Mouse (Mus musculus) hindbrain, embryonic 13.5 days (tissue): ENCODE results near the gene Olfr1392. TPM values are rescaled to one million over a fixed set of nuclear protein-coding genes. Genes with fewer than 3 reads are reported as not detected.
"Not testable (repeated sequence)": the region's sequence is repeated elsewhere in the genome, so short reads cannot be mapped to it uniquely, and the experiment has no call there.

Experiments
- ATAC-seq: fragments of 200-750 bp; cut with Nextera tagmentation; 2 replicates; pipeline ENCODE4 v1.8.0; 2017; ENCODE audit warnings: moderate TSS enrichment; ENCODE audit not compliant: low FRiP score
- H3K27ac ChIP-seq: fragments of 300-500 bp; sonication (generic); 2 replicates; pipeline ENCODE4 v1.5.1; 2015; ENCODE audit warnings: inconsistent platforms, mild to moderate bottlenecking, moderate library complexity
- H3K27me3 ChIP-seq: fragments of 300-500 bp; sonication (generic); 2 replicates; pipeline ENCODE4 v1.6.1; 2015; ENCODE audit warnings: mild to moderate bottlenecking, inconsistent platforms
- H3K36me3 ChIP-seq: fragments of 300-500 bp; sonication (generic); 2 replicates; pipeline ENCODE4 v1.6.1; 2015; ENCODE audit warnings: mild to moderate bottlenecking, inconsistent platforms
- H3K4me1 ChIP-seq: fragments of 300-500 bp; sonication (generic); replicated peaks from 2 replicates; pipeline ENCODE4 v1.6.1; 2015; ENCODE audit warnings: inconsistent platforms
- H3K4me2 ChIP-seq: fragments of 300-500 bp; sonication (generic); 2 replicates; pipeline ENCODE4 v1.6.1; 2015; ENCODE audit warnings: inconsistent platforms, mild to moderate bottlenecking, moderate library complexity
- H3K4me3 ChIP-seq: fragments of 300-500 bp; sonication (generic); 2 replicates; pipeline ENCODE4 v1.5.1; 2015; ENCODE audit warnings: mild to moderate bottlenecking, inconsistent platforms
- H3K9ac ChIP-seq: fragments of 300-500 bp; sonication (generic); 2 replicates; pipeline ENCODE4 v1.6.1; 2015; ENCODE audit warnings: mild to moderate bottlenecking, inconsistent platforms
- H3K9me3 ChIP-seq: fragments of 300-500 bp; sonication (generic); 2 replicates; pipeline ENCODE4 v1.6.1; 2016; ENCODE audit warnings: inconsistent platforms
- WGBS: fragments of 180-500 bp; shearing (Covaris S2); methylation state at CpG from one replicate; pipeline ENCODE4 v1.1.7; 2015; 5-methylcytosine and 5-hydroxymethylcytosine counted together
- polyA plus RNA-seq: library from polyadenylated mRNA; unstranded; fragments of >200 nt; fragmentation: Nextera tagmentation; extraction: Ambion mirVana; gene quantifications from 2 replicates; pipeline ENCODE4 v1.2.1, GENCODE M21; 2015

The Olfr1392 gene
- polyA plus RNA-seq, 1 experiment from 2014 or later: not detected

DNA sequence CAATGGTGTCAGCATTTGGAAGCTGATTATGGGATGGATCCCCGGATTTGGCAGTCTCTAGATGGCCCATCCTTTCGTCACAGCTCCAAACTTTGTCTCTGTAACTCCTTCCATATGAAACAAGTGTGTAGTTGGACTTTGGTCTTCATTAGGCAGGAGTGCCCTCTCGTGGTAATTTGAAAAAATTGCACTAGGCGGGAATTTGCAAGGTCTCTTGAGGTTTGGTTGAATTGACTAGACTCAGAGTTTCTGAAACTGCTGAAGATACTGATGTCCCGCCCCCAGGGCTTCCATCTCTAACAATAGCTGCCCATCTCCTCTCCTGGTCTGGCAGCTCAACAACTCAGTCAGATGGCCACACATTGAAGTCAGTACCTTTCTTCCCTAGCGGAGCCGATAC, 13.7 kb upstream of the Olfr1392 start:
- H3K27me3 ChIP-seq: no peaks in the 10 kb centered on the region
- H3K9me3 ChIP-seq: no peaks in the 10 kb centered on the region
- 31% methylated on average over 7 of the region's 7 CpGs for WGBS
- H3K27ac ChIP-seq: no peak overlapping the region
- ATAC-seq: no peak
- no peak overlapping the region for H3K4me2 ChIP-seq
- H3K9ac ChIP-seq: no peak overlapping the region
- H3K4me3 ChIP-seq: no peak overlapping the region
- 0 out of 2 replicates have a peak, but pooled peaks cover 4% of the 10 kb centered on the region for H3K36me3 ChIP-seq
- H3K4me1 ChIP-seq: peaks cover 9% of the 10 kb centered on the region

DNA sequence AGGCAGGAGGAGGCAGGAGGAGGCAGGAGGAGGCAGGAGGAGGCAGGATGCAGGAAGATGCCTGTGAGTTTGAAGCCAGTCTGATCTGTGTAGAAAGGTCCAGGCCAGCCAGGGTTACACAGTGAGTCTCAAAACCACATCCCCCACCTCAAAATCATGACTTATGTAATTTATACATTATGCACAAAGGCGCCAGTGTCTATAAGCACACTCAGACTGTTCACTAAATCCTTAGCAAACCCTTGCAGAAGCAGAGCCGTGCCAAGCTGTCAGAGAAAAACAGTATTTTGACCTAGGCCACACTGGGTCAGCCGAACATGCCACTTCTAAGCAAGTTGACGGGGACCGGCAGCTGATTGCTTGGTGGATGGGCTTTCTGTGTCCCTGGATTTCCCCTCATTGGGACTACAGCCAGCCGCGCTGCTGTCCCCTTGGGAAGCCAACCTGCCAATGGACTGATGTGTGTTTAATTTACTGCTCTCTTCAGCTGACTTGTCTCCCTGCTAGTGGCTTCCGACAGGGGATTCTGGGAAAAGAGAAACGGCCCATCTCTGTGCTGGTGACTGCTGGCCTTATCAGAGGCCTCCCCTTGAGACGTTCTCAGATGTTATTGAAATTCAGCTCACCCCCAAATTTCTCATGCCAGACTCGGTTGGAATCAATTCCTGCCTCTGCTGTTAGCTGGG, 11.1 kb upstream of the Olfr1392 start:
- Histone ChIP-seq H3K9ac (peak overlapping the region; percentile 49), H3K27ac (peak overlapping the region; percentile 35; the same call in 1 of the 2 replicates)
- WGBS: 53% methylated on average over 11 of the region's 11 CpGs

DNA sequence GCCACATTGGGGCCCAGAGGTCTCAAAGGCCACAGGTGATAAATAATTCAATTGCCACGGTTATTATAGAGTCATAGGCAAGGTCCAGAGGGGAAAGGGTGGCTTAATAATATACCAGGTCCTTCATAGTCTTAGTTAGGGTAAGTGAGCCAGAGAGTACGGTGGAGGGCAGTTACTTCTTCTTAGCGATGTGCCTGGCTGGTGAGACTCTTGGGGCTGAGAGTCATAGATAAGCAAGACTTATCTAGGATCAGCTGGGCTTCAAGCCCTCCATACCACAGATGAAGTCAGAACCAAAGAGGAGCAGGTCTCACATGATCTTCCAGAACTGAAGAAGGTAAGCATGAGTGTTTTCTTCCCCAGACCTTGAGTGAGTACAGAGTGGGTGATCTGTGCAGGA, 6.9 kb upstream of the Olfr1392 start, which contains the start of gene Olfr1393:
Olfr1393 (plus strand) TSS at position 83 of the 400 bp plus-strand sequence.
- Histone ChIP-seq H3K27me3 (no peaks in the 10 kb centered on the region), H3K4me1 (peaks cover 9% of the 10 kb centered on the region), H3K9ac (no peak within 1 kb of the TSS), H3K4me2 (no peak within 1 kb of the TSS), H3K27ac (no peak within 1 kb of the TSS), H3K36me3 (no peaks in the 10 kb centered on the region), H3K9me3 (no peaks in the 10 kb centered on the region), H3K4me3 (no peak within 1 kb of the TSS)
- ATAC-seq: no peak
- WGBS: 90% methylated on average over 3 of the region's 3 CpGs

More for the DNA sequence above, 11.1 kb upstream of the Olfr1392 start:
- peak; percentile 65 for ATAC-seq
- H3K4me3 ChIP-seq: no peak overlapping the region
- H3K36me3 ChIP-seq: no peaks in the 10 kb centered on the region
- no peaks in the 10 kb centered on the region for H3K9me3 ChIP-seq
- peaks cover 9% of the 10 kb centered on the region for H3K4me1 ChIP-seq
- no peak overlapping the region for H3K4me2 ChIP-seq
- H3K27me3 ChIP-seq: no peaks in the 10 kb centered on the region

DNA sequence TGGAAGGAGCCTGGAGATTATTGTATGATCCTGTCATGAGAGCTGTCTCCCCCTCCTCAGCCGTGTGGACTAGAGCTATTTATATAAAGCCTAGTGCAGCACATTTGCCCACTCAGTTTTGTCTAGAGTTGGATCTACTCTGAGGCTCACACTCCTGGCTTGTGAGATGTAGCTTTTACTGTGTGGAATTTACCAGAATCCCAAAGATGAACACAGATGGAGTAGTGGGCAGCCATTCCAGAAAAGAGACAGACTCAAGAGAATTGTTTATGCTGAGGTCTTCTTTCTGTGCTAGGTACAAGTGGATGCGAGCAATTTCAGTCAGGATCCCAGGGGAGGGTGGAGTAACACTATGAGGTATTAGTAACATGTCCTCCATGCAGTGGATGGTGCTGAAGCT, 2.2 kb downstream of the Olfr1392 start:
- H3K9ac ChIP-seq: no peak overlapping the region
- no peaks in the 10 kb centered on the region for H3K36me3 ChIP-seq
- H3K4me3 ChIP-seq: no peak overlapping the region
- no peaks in the 10 kb centered on the region for H3K4me1 ChIP-seq
- H3K4me2 ChIP-seq: no peak overlapping the region
- no peak for ATAC-seq
- WGBS: 85% methylated on average over 2 of the region's 2 CpGs
- H3K27me3 ChIP-seq: no peaks in the 10 kb centered on the region
- H3K27ac ChIP-seq: no peak overlapping the region
- H3K9me3 ChIP-seq: no peaks in the 10 kb centered on the region

DNA sequence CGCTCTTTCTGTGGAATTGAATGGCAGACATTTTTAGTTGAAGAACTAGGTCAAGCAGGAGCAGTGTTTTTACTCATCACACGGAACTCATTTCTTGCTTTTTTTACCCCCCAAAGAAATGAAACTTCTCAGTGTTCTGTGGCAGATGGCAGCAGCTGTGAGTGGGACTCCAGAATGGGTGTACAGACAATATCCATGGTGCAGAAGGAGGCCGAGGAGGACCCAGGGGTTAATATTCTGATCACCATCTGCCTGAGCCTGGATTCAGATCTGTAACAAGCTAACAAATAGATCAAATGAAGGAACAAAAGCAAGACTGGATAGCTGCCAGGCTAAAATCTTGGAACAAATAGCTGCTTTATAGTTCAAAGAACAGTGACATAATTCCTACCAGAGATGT, 7.7 kb downstream of the Olfr1392 start:
- H3K27me3 ChIP-seq: no peaks in the 10 kb centered on the region
- no peak overlapping the region for H3K27ac ChIP-seq
- 57% methylated on average over 3 of the region's 3 CpGs for WGBS
- no peak for ATAC-seq
- H3K9me3 ChIP-seq: no peaks in the 10 kb centered on the region
- no peak overlapping the region for H3K4me2 ChIP-seq
- no peaks in the 10 kb centered on the region for H3K4me1 ChIP-seq
- H3K4me3 ChIP-seq: no peak overlapping the region
- no peaks in the 10 kb centered on the region for H3K36me3 ChIP-seq
- H3K9ac ChIP-seq: no peak overlapping the region

DNA sequence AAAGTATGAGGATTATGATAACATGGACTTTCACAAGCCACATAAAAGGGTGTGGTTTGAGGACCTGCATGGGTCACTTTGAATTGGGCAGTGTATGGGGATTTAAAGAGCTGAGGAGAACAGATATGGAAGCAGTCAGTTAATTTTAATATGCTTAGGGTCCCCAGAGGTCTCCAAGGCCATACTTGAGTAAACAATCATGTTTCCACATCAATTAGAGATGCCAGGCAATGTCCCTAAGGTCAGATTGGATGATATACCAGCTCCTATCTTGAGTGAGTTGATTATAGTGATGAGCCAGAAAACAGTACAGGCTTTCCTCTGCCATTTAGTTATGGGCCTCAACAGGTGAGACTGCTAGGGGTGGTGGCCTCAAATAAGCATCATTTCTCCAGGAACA, 19.4 kb downstream of the Olfr1392 start, which contains the start of gene Olfr10:
Olfr10 (plus strand) TSS at position 301 of the 400 bp plus-strand sequence.
- Histone ChIP-seq H3K4me2 (no peak within 1 kb of the TSS), H3K9ac (no peak within 1 kb of the TSS), H3K27me3 (no peaks in the 10 kb centered on the region), H3K4me3 (no peak within 1 kb of the TSS), H3K27ac (no peak within 1 kb of the TSS), H3K4me1 (no peaks in the 10 kb centered on the region), H3K36me3 (no peaks in the 10 kb centered on the region), H3K9me3 (no peaks in the 10 kb centered on the region)
- no peak for ATAC-seq

DNA sequence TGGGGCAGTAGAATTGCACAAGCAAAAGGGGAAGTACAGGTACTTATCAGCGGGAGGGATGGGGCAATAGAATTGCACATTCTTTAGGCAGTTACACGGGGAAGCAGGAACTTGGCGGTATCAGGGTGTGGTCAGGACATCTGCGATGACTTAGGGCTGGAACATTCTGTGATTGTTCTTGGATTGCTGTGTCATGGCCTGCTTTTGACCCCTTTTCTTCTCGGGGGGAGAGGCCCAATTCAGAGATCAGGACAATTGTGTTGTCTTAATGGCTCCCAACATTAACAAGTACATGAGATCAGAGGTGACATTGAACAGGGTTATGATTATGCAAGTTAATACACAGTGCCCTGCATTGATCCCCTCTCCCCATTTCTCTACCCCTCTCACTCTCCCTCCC, 23.5 kb downstream of the Olfr1392 start:
- not testable (repeated sequence) for H3K4me2 ChIP-seq, H3K27me3 ChIP-seq, H3K36me3 ChIP-seq, H3K4me3 ChIP-seq, H3K27ac ChIP-seq, H3K9ac ChIP-seq, H3K9me3 ChIP-seq, ATAC-seq, H3K4me1 ChIP-seq
- WGBS: 83% methylated on average over 5 of the region's 5 CpGs

DNA sequence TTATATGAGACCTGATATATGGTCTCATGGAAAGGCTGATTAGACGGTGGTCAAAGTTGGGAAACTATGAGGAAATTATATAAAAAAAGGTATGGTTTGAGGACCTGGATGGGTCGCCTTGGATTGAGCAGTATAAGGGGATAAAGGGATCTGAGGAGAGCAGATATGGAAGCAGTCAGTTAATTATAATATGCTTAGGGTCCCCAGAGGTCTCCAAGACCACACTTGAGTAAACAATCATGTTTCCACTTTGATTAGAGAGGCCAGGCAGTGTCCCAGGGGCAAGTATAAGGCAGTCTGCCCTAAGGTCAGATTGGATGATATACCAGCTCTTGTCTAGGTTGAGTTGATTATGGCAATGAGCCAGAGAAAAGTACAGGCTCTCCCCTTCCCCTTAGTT, 37.4 kb downstream of the Olfr1392 start, which contains the start of gene Olfr1391:
Olfr1391 (plus strand) TSS at position 301 of the 400 bp plus-strand sequence.
- no peak for ATAC-seq
- no peaks in the 10 kb centered on the region for H3K36me3 ChIP-seq

DNA sequence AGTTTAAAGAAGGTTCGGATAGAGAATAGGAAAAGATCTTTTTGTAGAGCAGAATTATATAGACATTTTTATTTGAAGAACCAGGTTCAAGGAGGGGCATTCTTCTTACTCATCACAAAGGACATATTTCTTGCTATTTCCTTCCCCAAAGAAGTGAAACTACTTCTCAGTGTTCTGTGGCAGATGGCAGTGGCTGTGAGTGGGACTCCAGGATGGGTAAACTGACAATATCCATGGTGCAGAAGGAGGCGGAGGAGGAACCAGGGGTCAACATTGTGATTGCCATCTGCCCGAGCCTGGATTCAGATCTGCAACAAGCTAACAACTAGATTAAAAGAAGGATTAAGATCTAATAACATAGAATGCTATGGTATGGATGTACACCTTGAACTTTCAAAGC, 41.6 kb downstream of the Olfr1392 start:
- Histone ChIP-seq H3K27me3 (no peaks in the 10 kb centered on the region), H3K4me3 (no peak overlapping the region), H3K9ac (no peak overlapping the region), H3K4me2 (no peak overlapping the region), H3K36me3 (no peaks in the 10 kb centered on the region), H3K27ac (no peak overlapping the region), H3K4me1 (no peaks in the 10 kb centered on the region), H3K9me3 (no peaks in the 10 kb centered on the region)
- WGBS: 93% methylated on average over 3 of the region's 3 CpGs
- ATAC-seq: no peak

More for the DNA sequence above, 37.4 kb downstream of the Olfr1392 start, which contains the start of gene Olfr1391:
- Histone ChIP-seq H3K4me3 (no peak within 1 kb of the TSS), H3K27ac (no peak within 1 kb of the TSS), H3K9ac (no peak within 1 kb of the TSS), H3K4me1 (no peaks in the 10 kb centered on the region), H3K4me2 (no peak within 1 kb of the TSS), H3K9me3 (no peaks in the 10 kb centered on the region), H3K27me3 (no peaks in the 10 kb centered on the region)
- WGBS: 84% methylated on average over 2 of the region's 2 CpGs

DNA sequence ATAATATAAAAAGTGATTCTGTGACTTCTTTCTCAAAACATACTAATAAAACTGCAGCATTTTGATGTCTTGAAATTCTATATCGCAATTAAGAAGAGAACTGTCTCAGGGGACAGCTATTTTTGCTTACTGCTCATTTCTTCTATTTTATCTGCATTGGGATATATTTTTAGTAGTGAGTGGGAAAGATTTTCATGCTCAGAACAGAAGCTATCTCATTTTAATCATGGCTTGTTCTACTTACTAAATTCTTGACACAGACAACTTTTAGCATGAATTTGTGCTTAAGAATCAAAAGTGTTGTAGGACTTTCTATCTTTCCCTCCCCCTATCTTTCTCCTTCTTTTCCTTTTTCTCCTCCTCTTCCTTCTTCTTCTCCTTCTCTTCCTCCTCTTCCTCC, 44.6 kb downstream of the Olfr1392 start:
- Histone ChIP-seq H3K27ac (no peak overlapping the region), H3K36me3 (no peaks in the 10 kb centered on the region), H3K9ac (no peak overlapping the region), H3K4me3 (no peak overlapping the region), H3K4me1 (no peaks in the 10 kb centered on the region), H3K9me3 (no peaks in the 10 kb centered on the region), H3K4me2 (no peak overlapping the region), H3K27me3 (no peaks in the 10 kb centered on the region)
- WGBS: 76% methylated on average over 1 of the region's 1 CpGs
- ATAC-seq: no peak

DNA sequence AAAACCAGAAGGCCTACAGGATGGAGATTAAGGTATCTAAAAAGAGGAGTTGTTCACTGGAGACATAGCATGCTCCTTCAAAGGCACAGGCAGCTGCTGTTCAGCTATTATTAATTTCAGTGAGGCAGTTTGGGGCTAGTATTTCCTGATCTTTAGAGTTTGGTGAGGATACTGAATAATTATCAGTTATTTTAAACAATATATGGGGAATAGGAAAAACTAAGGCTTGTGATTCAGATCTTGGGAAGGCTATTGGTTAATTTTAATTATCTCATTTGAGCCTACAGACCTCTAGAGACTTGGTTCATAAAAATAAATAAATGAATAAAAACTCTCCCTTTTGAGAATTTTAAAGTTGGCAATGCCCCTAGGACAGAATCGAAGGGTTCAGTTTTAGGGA, 49.8 kb downstream of the Olfr1392 start, which contains the start of gene Olfr1390:
Olfr1390 (plus strand) TSS at position 301 of the 400 bp plus-strand sequence.
- H3K9ac ChIP-seq: no peak within 1 kb of the TSS
- no peak within 1 kb of the TSS for H3K27ac ChIP-seq
- H3K9me3 ChIP-seq: no peaks in the 10 kb centered on the region
- no peak within 1 kb of the TSS for H3K4me3 ChIP-seq
- H3K4me2 ChIP-seq: no peak within 1 kb of the TSS
- no peak for ATAC-seq
- 84% methylated on average over 1 of the region's 1 CpGs for WGBS
- H3K36me3 ChIP-seq: no peaks in the 10 kb centered on the region
- no peaks in the 10 kb centered on the region for H3K4me1 ChIP-seq
- no peaks in the 10 kb centered on the region for H3K27me3 ChIP-seq

DNA sequence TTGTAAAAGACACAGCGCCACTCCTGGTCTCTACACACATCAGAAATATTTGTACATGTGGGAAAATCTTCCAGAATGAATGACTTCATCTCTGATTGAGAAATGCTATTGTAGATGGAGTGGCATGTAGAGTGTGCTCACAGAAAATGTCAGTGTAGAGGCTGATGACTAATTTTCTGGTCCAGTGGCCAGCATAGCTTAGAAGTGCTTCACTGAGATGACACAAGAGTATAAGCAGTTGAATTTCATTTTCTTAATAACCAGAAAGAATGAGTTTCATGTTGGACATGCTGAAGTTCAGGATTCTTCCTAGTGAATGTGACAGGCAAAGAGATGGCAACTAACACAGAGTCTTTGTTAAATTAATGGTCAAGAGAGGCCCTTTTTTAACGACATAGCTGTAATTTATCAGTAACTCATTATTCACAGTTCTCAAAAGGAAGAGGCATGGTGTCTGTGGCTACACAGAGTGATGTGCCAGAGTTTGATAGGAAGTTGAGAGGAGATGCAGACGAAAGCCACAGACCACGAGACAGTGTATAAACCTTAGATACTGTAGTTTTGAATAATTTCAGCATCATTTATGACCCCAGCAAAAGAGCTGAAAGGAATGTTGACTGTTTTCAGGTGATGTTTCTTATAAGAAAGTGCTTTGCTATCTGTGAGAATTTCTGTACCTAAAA, 52.2 kb downstream of the Olfr1392 start:
- Histone ChIP-seq H3K4me2 (no peak overlapping the region), H3K9me3 (no peaks in the 10 kb centered on the region), H3K27ac (no peak overlapping the region), H3K36me3 (no peaks in the 10 kb centered on the region), H3K9ac (no peak overlapping the region), H3K4me3 (no peak overlapping the region), H3K27me3 (no peaks in the 10 kb centered on the region), H3K4me1 (no peaks in the 10 kb centered on the region)
- WGBS: 76% methylated on average over 4 of the region's 4 CpGs
- ATAC-seq: no peak
